Mouse (Mus musculus) lung, embryonic 14.5 days (tissue): ENCODE measurements around the gene Ephb1. TPM values are rescaled to one million over a fixed set of nuclear protein-coding genes. Genes with fewer than 3 reads are reported as not detected.

Experiments
- ATAC-seq: fragments of 200-750 bp; cut with Nextera tagmentation; 2 replicates; pipeline ENCODE4 v1.8.0; 2017; ENCODE audit warnings: mild to moderate bottlenecking, moderate TSS enrichment, moderate library complexity; ENCODE audit not compliant: insufficient read depth
- DNase-seq: peaks from one replicate; pipeline ENCODE4 v3.0.0-alpha.2; 2015
- H3K27ac ChIP-seq: fragments of 300-500 bp; sonication (generic); 2 replicates; pipeline ENCODE4 v1.5.1; 2014; ENCODE audit warnings: low read depth, mild to moderate bottlenecking, moderate library complexity
- H3K27me3 ChIP-seq: fragments of 300-500 bp; sonication (generic); 2 replicates; pipeline ENCODE4 v1.6.1; 2014; ENCODE audit warnings: low read length, control low read depth; ENCODE audit not compliant: insufficient read depth
- H3K36me3 ChIP-seq: fragments of 300-500 bp; sonication (generic); 2 replicates; pipeline ENCODE4 v1.6.1; 2014; ENCODE audit warnings: control low read depth; ENCODE audit not compliant: insufficient read depth
- H3K4me1 ChIP-seq: fragments of 300-500 bp; sonication (generic); 2 replicates; pipeline ENCODE4 v1.6.1; 2014; ENCODE audit warnings: antibody characterized with exemption, control low read depth; ENCODE audit not compliant: insufficient read depth
- H3K4me2 ChIP-seq: fragments of 300-500 bp; sonication (generic); 2 replicates; pipeline ENCODE4 v1.6.1; 2014; ENCODE audit warnings: mild to moderate bottlenecking
- H3K4me3 ChIP-seq: fragments of 300-500 bp; sonication (generic); 2 replicates; pipeline ENCODE4 v1.5.1; 2014; ENCODE audit warnings: low read depth, low read length
- H3K9ac ChIP-seq: fragments of 300-500 bp; sonication (generic); 2 replicates; pipeline ENCODE4 v1.6.1; 2014
- H3K9me3 ChIP-seq: fragments of 300-500 bp; sonication (generic); 2 replicates; pipeline ENCODE4 v1.6.1; 2016; ENCODE audit warnings: low read depth, low read length, control low read depth
- CTCF ChIP-seq: IDR thresholded peaks from 2 replicates; pipeline ENCODE4 v1.5.1; 2016; ENCODE audit warnings: antibody characterized with exemption, low read depth
- WGBS: fragments of 180-500 bp; shearing (Covaris S2); extraction: QIAGEN DNeasy Blood & Tissue Kit; methylation state at CpG from one replicate; pipeline ENCODE4 v1.1.7; 2014; 5-methylcytosine and 5-hydroxymethylcytosine counted together
- polyA plus RNA-seq: library from polyadenylated mRNA; unstranded; fragments of >200 nt; fragmentation: Nextera tagmentation; extraction: Ambion mirVana; gene quantifications from 2 replicates; pipeline ENCODE4 v1.2.1, GENCODE M21; 2014

Gene Ephb1
- polyA plus RNA-seq, result 1.6 and 1.9 TPM in 2 replicates

DNA sequence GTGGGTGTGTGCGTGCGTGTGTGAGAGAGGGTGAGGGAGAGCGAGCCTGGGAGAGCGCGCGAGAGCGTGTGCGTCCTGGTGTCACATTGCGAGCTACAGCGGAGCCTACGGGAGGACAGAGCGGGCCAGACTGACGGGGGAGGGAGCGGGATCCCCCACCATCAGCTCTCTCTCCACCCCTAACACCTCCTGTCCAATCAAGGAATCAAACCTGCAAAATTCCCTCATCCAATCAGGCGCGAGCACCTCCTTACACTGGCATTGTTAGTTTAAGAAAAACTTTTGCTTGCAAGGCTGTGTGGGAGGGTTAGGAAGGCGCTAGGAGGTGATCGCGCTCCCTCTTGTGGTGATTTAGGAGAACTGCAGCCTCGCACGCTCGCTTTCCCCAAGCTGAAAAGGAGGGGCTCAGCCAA is at the start of gene Ephb1:
Ephb1 (minus strand) TSS at position 133 of the 413 bp plus-strand sequence.
- peak; percentile 99 for TF ChIP-seq CTCF
- Histone ChIP-seq H3K4me2 (peak within 1 kb of the TSS; percentile 99), H3K27ac (no peak within 1 kb of the TSS), H3K4me1 (no peaks in the 10 kb centered on the region; the same call in 1 of the 2 replicates), H3K4me3 (peak within 1 kb of the TSS; percentile 50), H3K9me3 (no peaks in the 10 kb centered on the region), H3K27me3 (peaks cover 67% of the 10 kb centered on the region), H3K36me3 (no peaks in the 10 kb centered on the region), H3K9ac (peak within 1 kb of the TSS; percentile 52)
- ATAC-seq (peak; percentile 97), DNase-seq (peak; percentile 94)
- WGBS, result 1% methylated on average over 22 of the region's 22 CpGs

DNA sequence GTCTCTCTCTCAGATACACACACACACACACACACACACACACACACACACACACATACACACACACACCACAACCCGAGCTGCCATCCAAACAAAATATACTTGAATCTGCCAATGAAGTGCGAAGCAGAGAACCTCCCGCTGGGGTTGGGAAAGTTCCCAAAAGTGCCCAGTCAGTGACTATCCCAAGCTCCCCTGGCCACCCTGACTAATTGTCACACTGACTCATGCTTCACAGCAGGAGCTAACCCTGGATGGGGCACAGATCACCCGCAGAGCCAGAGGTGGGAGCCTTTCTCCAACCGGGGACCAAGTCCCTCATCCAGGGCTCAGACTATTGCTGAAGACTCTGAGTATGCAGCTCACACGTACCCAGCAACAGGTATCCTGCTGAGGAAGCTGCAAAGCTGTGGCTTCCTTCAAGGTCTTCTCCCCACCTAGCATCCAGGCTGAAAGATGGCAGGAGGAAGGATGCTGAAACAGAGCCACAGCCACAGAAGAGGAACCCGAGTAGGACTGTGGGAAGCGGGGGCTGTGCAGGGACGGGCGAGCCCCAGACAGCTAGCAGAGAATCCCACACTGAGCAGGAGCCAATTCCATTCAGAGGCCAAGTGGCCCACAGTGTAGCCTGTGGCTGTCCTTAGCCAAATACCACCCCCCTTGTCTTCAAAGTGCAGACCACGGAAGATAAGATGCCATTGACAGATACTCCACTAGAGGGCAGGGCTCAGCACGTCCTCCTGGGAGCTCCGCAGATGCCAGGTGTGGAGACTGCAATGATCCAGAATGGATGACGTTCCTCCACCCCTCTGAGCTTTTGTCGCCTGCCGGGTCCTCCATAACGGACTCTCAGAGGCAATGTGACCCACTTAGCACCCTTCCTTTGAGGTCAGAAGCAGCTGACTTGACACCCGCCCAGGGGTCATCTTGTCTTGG is 48.9 kb upstream of the Ephb1 start:
- H3K9ac ChIP-seq, result no peak overlapping the region
- no peak overlapping the region for H3K27ac ChIP-seq
- H3K4me2 ChIP-seq, result no peak overlapping the region
- no peaks in the 10 kb centered on the region for H3K9me3 ChIP-seq
- TF ChIP-seq CTCF, result peak; percentile 84
- no peaks in the 10 kb centered on the region for H3K27me3 ChIP-seq
- H3K36me3 ChIP-seq, result no peaks in the 10 kb centered on the region
- no peaks in the 10 kb centered on the region for H3K4me1 ChIP-seq
- WGBS, result 19% methylated on average over 18 of the region's 18 CpGs
- peak; percentile 78 for DNase-seq
- H3K4me3 ChIP-seq, result no peak overlapping the region
- ATAC-seq, result peak; percentile 60

DNA sequence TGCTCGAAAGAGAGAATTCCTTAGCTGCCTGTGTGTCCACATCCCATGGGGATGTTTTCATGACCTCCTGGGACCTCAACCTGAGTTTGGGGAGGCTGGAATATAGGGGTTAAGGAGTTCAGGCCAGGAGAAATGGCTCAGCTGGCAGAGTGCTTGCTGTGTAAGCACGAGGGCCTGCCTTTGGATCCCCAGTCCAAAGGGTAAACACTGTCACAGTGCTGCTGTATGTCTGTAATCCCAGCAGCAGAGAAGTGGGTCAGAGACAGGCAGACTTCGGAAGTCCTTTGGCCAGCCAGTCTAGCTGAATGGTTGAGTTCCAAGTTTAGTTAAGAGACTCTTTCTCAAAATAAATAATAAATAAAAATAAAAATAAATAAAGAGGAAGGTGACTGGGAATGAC is 48.2 kb upstream of the Ephb1 start:
- Histone ChIP-seq H3K4me3 (no peak overlapping the region), H3K27ac (no peak overlapping the region), H3K9ac (no peak overlapping the region), H3K27me3 (no peaks in the 10 kb centered on the region), H3K4me1 (no peaks in the 10 kb centered on the region), H3K4me2 (no peak overlapping the region), H3K36me3 (no peaks in the 10 kb centered on the region), H3K9me3 (no peaks in the 10 kb centered on the region)
- WGBS, result 24% methylated on average over 3 of the region's 3 CpGs
- DNase-seq (no peak), ATAC-seq (no peak)
- TF ChIP-seq CTCF, result no peak

DNA sequence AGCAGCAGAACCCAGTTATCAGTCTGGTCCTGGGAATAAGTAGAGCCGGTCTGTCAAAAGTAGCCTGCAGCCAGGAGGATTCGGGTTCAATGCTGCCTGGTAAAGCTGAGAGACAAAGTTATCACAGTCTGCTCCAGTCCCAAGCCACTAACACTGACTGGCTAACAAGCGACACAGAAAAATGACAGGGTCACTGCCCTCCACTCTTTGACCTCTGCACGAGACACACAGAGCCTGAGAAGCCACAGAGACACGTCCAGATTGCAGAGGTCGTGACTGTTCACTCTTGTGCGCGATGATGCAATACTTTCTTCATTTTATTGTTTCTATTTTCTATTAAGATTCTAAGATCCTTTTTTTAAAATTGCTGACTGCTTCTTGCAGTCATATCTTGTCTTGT is 33.8 kb upstream of the Ephb1 start:
- no peak for DNase-seq
- WGBS, result 40% methylated on average over 8 of the region's 8 CpGs
- H3K27ac ChIP-seq, result no peak overlapping the region
- no peaks in the 10 kb centered on the region for H3K4me1 ChIP-seq
- H3K4me3 ChIP-seq, result no peak overlapping the region
- ATAC-seq, result no peak
- no peaks in the 10 kb centered on the region for H3K9me3 ChIP-seq
- H3K36me3 ChIP-seq, result no peaks in the 10 kb centered on the region
- H3K4me2 ChIP-seq, result no peak overlapping the region
- TF ChIP-seq CTCF, result no peak
- no peaks in the 10 kb centered on the region for H3K27me3 ChIP-seq
- no peak overlapping the region for H3K9ac ChIP-seq

DNA sequence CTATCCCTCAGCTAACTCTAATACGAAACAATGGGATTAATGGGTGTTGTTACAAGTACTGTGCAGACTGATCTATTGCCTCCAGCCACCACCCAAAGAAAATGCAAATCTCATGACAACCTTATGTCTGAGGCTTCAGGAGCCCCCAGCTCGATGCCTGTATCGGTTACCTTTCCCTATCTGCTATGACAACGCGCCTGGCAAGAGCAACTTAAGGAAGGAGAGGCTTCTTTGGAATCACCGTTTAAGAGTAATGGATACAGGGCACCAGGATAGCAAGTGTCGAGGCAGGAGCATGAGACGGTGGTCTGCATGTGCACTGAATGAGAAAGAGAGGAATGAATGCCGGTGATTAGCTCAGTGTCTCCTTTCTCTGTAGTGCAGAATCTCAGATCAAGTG is 32.3 kb upstream of the Ephb1 start:
- Histone ChIP-seq H3K4me1 (no peaks in the 10 kb centered on the region), H3K4me3 (no peak overlapping the region), H3K9me3 (no peaks in the 10 kb centered on the region), H3K27me3 (no peaks in the 10 kb centered on the region), H3K36me3 (no peaks in the 10 kb centered on the region), H3K9ac (no peak overlapping the region), H3K4me2 (no peak overlapping the region), H3K27ac (no peak overlapping the region)
- WGBS, result 89% methylated on average over 9 of the region's 9 CpGs
- TF ChIP-seq CTCF, result no peak
- ATAC-seq, result no peak
- DNase-seq, result no peak

DNA sequence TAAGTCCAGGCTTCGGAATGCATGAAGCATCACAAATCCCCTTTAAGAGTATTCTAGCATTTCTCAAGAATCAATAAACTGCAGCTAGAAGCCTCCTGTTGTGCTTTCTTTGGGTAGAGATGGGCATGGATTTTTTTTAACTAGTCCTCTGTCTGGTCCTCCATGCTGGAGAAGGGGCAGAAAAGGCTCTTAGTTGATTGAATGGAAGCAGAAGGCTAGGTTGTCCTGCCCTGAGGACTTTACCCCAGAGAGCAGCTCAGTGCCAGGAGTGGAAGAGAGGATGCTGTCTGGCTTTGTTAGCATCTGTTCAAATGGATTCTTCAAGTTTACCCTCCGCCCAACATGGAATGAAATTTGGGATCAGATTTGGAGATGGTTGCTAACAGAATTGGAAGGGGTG is 25.7 kb upstream of the Ephb1 start:
- ATAC-seq, result no peak
- Histone ChIP-seq H3K27me3 (no peaks in the 10 kb centered on the region), H3K4me3 (no peak overlapping the region), H3K9me3 (no peaks in the 10 kb centered on the region), H3K4me2 (no peak overlapping the region), H3K9ac (no peak overlapping the region), H3K36me3 (no peaks in the 10 kb centered on the region), H3K27ac (no peak overlapping the region), H3K4me1 (no peaks in the 10 kb centered on the region)
- no peak for DNase-seq
- WGBS, result 75% methylated on average over 2 of the region's 2 CpGs
- TF ChIP-seq CTCF, result no peak

DNA sequence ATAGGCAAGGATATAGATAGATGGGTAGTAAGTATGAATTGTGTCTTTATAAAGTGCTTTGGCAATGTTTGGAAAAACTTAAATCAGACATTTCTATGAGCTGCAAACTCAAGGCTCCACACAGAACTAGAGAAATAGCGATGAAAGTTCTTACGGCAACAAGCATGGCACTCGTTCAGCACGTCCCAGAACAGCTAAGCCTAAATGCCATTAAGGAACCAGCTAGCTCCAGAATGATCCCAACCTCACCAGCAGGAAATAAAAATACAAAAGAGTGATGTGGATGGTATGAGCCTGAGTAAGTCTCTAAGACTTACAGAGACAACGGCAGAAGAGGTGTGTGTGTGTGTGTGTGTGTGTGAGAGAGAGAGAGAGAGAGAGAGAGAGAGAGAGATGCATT is 20.2 kb upstream of the Ephb1 start:
- H3K9ac ChIP-seq, result no peak overlapping the region
- H3K4me1 ChIP-seq, result no peaks in the 10 kb centered on the region
- WGBS, result 76% methylated on average over 5 of the region's 5 CpGs
- DNase-seq (no peak), ATAC-seq (no peak)
- H3K27ac ChIP-seq, result no peak overlapping the region
- no peaks in the 10 kb centered on the region for H3K9me3 ChIP-seq
- H3K36me3 ChIP-seq, result no peaks in the 10 kb centered on the region
- no peaks in the 10 kb centered on the region for H3K27me3 ChIP-seq
- H3K4me3 ChIP-seq, result no peak overlapping the region
- TF ChIP-seq CTCF, result no peak
- no peak overlapping the region for H3K4me2 ChIP-seq
